Mouse (Mus musculus): ENCODE data around the gene Mov10. TPM values are rescaled to one million over a fixed set of nuclear protein-coding genes. Genes with fewer than 3 reads are reported as not detected.
A peak's percentile ranks its signal among the peaks of the same experiment; 100 is the strongest.
"Not testable (repeated sequence)": the region's sequence is repeated elsewhere in the genome, so short reads cannot be mapped to it uniquely, and the experiment has no call there.

The Mov10 gene
- polyA plus RNA-seq, 1 experiment from 2014 or later = 62.1 TPM

GRCm38 (mm10) chr3:104773301-104773700 lies 45.1 kb downstream of the Mov10 start:
- Histone ChIP-seq H3K4me3 (no peak overlapping the region), H3K9ac (no peak overlapping the region), H3K36me3 (no peaks in the 10 kb centered on the region), H3K27me3 (peaks cover 32% of the 10 kb centered on the region), H3K9me3 (no peaks in the 10 kb centered on the region), H3K4me1 (peaks cover 7% of the 10 kb centered on the region; the same call in 1 of the 2 replicates), H3K27ac (no peak overlapping the region), H3K4me2 (no peak overlapping the region)
- 83% methylated on average over 7 of the region's 7 CpGs for WGBS
- ATAC-seq (ENCODE audit: borderline replicate concordance, extremely low read depth, low FRiP score, low TSS enrichment) = no peak

GRCm38 (mm10) chr3:104771460-104771859 lies 46.9 kb downstream of the Mov10 start:
- no peak overlapping the region for H3K4me2 ChIP-seq
- H3K9ac ChIP-seq = no peak overlapping the region
- H3K4me1 ChIP-seq = no peaks in the 10 kb centered on the region
- H3K4me3 ChIP-seq = no peak overlapping the region
- no peak overlapping the region for H3K27ac ChIP-seq
- peaks cover 14% of the 10 kb centered on the region for H3K27me3 ChIP-seq
- H3K36me3 ChIP-seq = no peaks in the 10 kb centered on the region
- ATAC-seq (ENCODE audit: borderline replicate concordance, extremely low read depth, low FRiP score, low TSS enrichment) = no peak
- 49% methylated on average over 6 of the region's 6 CpGs for WGBS
- H3K9me3 ChIP-seq = no peaks in the 10 kb centered on the region

- peaks cover 8% of the 10 kb centered on the region for H3K27me3 ChIP-seq
- WGBS = 41% methylated on average over 3 of the region's 3 CpGs
- H3K27ac ChIP-seq = no peak overlapping the region
- no peaks in the 10 kb centered on the region for H3K9me3 ChIP-seq
- no peaks in the 10 kb centered on the region for H3K36me3 ChIP-seq
- no peaks in the 10 kb centered on the region for H3K4me1 ChIP-seq
- H3K4me2 ChIP-seq = no peak overlapping the region
- H3K4me3 ChIP-seq = no peak overlapping the region
- no peak overlapping the region for H3K9ac ChIP-seq
- no peak for ATAC-seq (ENCODE audit: borderline replicate concordance, extremely low read depth, low FRiP score, low TSS enrichment)
Measured at GRCm38 (mm10) chr3:104770918-104771317, 47.4 kb downstream of the Mov10 start.

GRCm38 (mm10) chr3:104770035-104770434 lies 48.3 kb downstream of the Mov10 start:
- Histone ChIP-seq H3K4me3 (no peak overlapping the region), H3K9me3 (no peaks in the 10 kb centered on the region), H3K27ac (no peak overlapping the region), H3K9ac (no peak overlapping the region), H3K36me3 (no peaks in the 10 kb centered on the region), H3K27me3 (0 out of 2 replicates have a peak, but pooled peaks cover 4% of the 10 kb centered on the region), H3K4me1 (no peaks in the 10 kb centered on the region), H3K4me2 (no peak overlapping the region)
- ATAC-seq (ENCODE audit: borderline replicate concordance, extremely low read depth, low FRiP score, low TSS enrichment) = no peak
- 46% methylated on average over 10 of the region's 10 CpGs for WGBS

GRCm38 (mm10) chr3:104769135-104769534 lies 49.2 kb downstream of the Mov10 start:
- WGBS = 52% methylated on average over 3 of the region's 3 CpGs
- H3K9me3 ChIP-seq = no peaks in the 10 kb centered on the region
- no peak for ATAC-seq (ENCODE audit: borderline replicate concordance, extremely low read depth, low FRiP score, low TSS enrichment)

GRCm38 (mm10) chr3:104767716-104768115 lies 50.6 kb downstream of the Mov10 start:
- 75% methylated on average over 4 of the region's 4 CpGs for WGBS
- H3K36me3 ChIP-seq = no peaks in the 10 kb centered on the region
- H3K9me3 ChIP-seq = no peaks in the 10 kb centered on the region
- H3K4me2 ChIP-seq = no peak overlapping the region
- no peak overlapping the region for H3K4me3 ChIP-seq
- ATAC-seq (ENCODE audit: borderline replicate concordance, extremely low read depth, low FRiP score, low TSS enrichment) = no peak
- H3K27ac ChIP-seq = no peak overlapping the region
- no peak overlapping the region for H3K9ac ChIP-seq
- 0 out of 2 replicates have a peak, but pooled peaks cover 4% of the 10 kb centered on the region for H3K27me3 ChIP-seq
- no peaks in the 10 kb centered on the region for H3K4me1 ChIP-seq

More at GRCm38 (mm10) chr3:104769135-104769534, 49.2 kb downstream of the Mov10 start:
- Histone ChIP-seq H3K4me1 (no peaks in the 10 kb centered on the region), H3K36me3 (no peaks in the 10 kb centered on the region), H3K27ac (no peak overlapping the region), H3K4me2 (no peak overlapping the region), H3K27me3 (0 out of 2 replicates have a peak, but pooled peaks cover 4% of the 10 kb centered on the region), H3K9ac (no peak overlapping the region), H3K4me3 (no peak overlapping the region)

- H3K27ac ChIP-seq = no peak overlapping the region
- no peaks in the 10 kb centered on the region for H3K36me3 ChIP-seq
- H3K4me1 ChIP-seq = no peaks in the 10 kb centered on the region
- ATAC-seq (ENCODE audit: borderline replicate concordance, extremely low read depth, low FRiP score, low TSS enrichment) = no peak
- 56% methylated on average over 2 of the region's 2 CpGs for WGBS
- H3K27me3 ChIP-seq = 0 out of 2 replicates have a peak, but pooled peaks cover 2% of the 10 kb centered on the region
- no peak overlapping the region for H3K4me2 ChIP-seq
- H3K4me3 ChIP-seq = no peak overlapping the region
- H3K9me3 ChIP-seq = no peaks in the 10 kb centered on the region
- no peak overlapping the region for H3K9ac ChIP-seq
Measured at GRCm38 (mm10) chr3:104767141-104767540, 51.2 kb downstream of the Mov10 start.

GRCm38 (mm10) chr3:104765021-104765420 lies 53.3 kb downstream of the Mov10 start:
- no peak for ATAC-seq (ENCODE audit: borderline replicate concordance, extremely low read depth, low FRiP score, low TSS enrichment)
- WGBS = 23% methylated on average over 4 of the region's 4 CpGs

GRCm38 (mm10) chr3:104762103-104762863 lies 56.1 kb downstream of the Mov10 start:
- H3K9me3 ChIP-seq; H3K9ac ChIP-seq; ATAC-seq (ENCODE audit: borderline replicate concordance, extremely low read depth, low FRiP score, low TSS enrichment); H3K27ac ChIP-seq; H3K36me3 ChIP-seq; H3K4me2 ChIP-seq; H3K4me1 ChIP-seq; H3K4me3 ChIP-seq: not testable (repeated sequence)
- peaks cover 18% of the 10 kb centered on the region; the same call in 1 of the 2 replicates for H3K27me3 ChIP-seq
- WGBS = 24% methylated on average over 20 of the region's 20 CpGs

More at GRCm38 (mm10) chr3:104765021-104765420, 53.3 kb downstream of the Mov10 start:
- Histone ChIP-seq H3K9ac (no peak overlapping the region), H3K9me3 (no peaks in the 10 kb centered on the region), H3K27ac (no peak overlapping the region), H3K4me3 (no peak overlapping the region), H3K4me1 (no peaks in the 10 kb centered on the region), H3K4me2 (no peak overlapping the region), H3K27me3 (0 out of 2 replicates have a peak, but pooled peaks cover 10% of the 10 kb centered on the region), H3K36me3 (no peaks in the 10 kb centered on the region)

GRCm38 (mm10) chr3:104758869-104759268 lies 59.5 kb downstream of the Mov10 start:
- no peak for ATAC-seq (ENCODE audit: borderline replicate concordance, extremely low read depth, low FRiP score, low TSS enrichment)
- H3K9ac ChIP-seq = peak overlapping the region; percentile 36; the same call in 1 of the 2 replicates
- peaks cover 18% of the 10 kb centered on the region; the same call in 1 of the 2 replicates for H3K27me3 ChIP-seq
- no peaks in the 10 kb centered on the region for H3K9me3 ChIP-seq
- H3K4me1 ChIP-seq = no peaks in the 10 kb centered on the region
- 8% methylated on average over 5 of the region's 5 CpGs for WGBS
- H3K4me3 ChIP-seq = peak overlapping the region; percentile 36
- H3K36me3 ChIP-seq = no peaks in the 10 kb centered on the region
- H3K4me2 ChIP-seq = peak overlapping the region; percentile 72
- H3K27ac ChIP-seq = no peak overlapping the region

- ATAC-seq (ENCODE audit: borderline replicate concordance, extremely low read depth, low FRiP score, low TSS enrichment) = peak; percentile 72; the same call in 1 of the 2 replicates
- Histone ChIP-seq H3K9me3 (no peaks in the 10 kb centered on the region), H3K36me3 (no peaks in the 10 kb centered on the region), H3K9ac (peak overlapping the region; percentile 36), H3K4me3 (peak overlapping the region; percentile 36), H3K27me3 (peaks cover 22% of the 10 kb centered on the region), H3K27ac (no peak overlapping the region), H3K4me1 (no peaks in the 10 kb centered on the region), H3K4me2 (peak overlapping the region; percentile 72)
- 2% methylated on average over 27 of the region's 27 CpGs for WGBS
Measured at GRCm38 (mm10) chr3:104758406-104758805, 60.0 kb downstream of the Mov10 start.

- not testable (repeated sequence) for H3K4me1 ChIP-seq; H3K27ac ChIP-seq; H3K4me3 ChIP-seq; H3K9me3 ChIP-seq; H3K36me3 ChIP-seq; H3K27me3 ChIP-seq; H3K9ac ChIP-seq; ATAC-seq (ENCODE audit: borderline replicate concordance, extremely low read depth, low FRiP score, low TSS enrichment)
- WGBS = 10% methylated on average over 24 of the region's 25 CpGs
- 0 out of 2 replicates have a peak overlapping the region, but pooled peaks have one; percentile 10 for H3K4me2 ChIP-seq
Measured at GRCm38 (mm10) chr3:104752845-104753244, 65.5 kb downstream of the Mov10 start.

Measured in lung, embryonic 15.5 days (tissue).